Mouse (Mus musculus) erythroblast, embryonic 14.5 days (primary cell): ENCODE measurements around the gene Acap1.

Experiments
- GATA1 ChIP-seq: IDR thresholded peaks from 2 replicates; pipeline ENCODE4 v1.6.1; 2012; ENCODE audit warnings: low read length, inconsistent platforms, mixed read lengths
- TAL1 ChIP-seq: IDR thresholded peaks from 3 replicates; pipeline ENCODE4 v1.6.1; 2012; ENCODE audit warnings: low read length, inconsistent platforms, mixed read lengths

DNA sequence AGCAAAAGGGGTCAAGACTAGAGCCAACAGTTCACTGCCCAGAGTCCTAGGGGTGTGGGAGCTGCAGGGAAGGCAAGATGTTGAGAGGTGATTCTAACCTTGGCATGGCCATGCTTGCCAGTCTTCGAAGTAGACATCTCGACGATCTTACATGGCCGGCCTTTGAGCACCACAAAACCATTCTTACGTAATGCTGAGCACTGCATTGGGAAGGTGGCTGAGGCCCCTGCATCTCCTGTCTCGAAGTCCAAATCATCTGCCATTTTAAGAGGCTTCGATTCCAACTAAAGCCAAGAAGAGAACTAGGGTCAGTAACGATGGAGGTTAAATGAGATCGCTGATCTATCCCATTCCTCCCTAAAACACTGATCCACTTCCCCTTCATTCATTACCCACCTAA, 23.7 kb upstream of the Acap1 start:
- TF ChIP-seq TAL1 (no peak), GATA1 (no peak)
